Mouse (Mus musculus) urinary bladder, postnatal 25 days (tissue): Measurements from ENCODE around the gene Ddr1.

Source experiments
- DNase-seq: peaks from one replicate; pipeline ENCODE4 v3.0.0; 2022; ENCODE audit warnings: low spot score

Ddr1 gene

DNA sequence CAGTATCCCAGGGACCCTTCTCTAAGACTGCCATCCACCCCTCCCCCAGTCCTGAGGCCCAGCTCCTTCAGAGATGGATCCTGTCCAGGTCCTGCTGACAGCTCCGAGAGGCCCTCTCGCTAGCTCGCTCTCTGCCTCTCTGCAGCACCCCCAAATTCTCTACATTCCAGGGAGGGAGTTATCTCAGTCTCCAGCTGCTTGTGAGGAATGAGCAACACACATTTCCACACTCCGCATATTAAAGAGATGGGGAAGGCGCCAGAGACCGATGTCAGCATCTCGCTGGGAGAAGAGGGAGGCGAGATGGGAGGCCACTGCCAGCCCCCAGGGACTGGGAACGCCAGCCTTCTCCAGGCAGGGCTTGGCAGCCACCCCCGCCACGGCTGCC lies 15.9 kb upstream of the Ddr1 start:
- no peak for DNase-seq

- no peak for DNase-seq
Observed at GRCm38 (mm10) chr17:35719616-35720339, 15.4 kb upstream of the Ddr1 start.

- DNase-seq = no peak
Observed at GRCm38 (mm10) chr17:35717080-35717479, 12.7 kb upstream of the Ddr1 start.

GRCm38 (mm10) chr17:35716114-35716513 lies 11.7 kb upstream of the Ddr1 start:
- no peak for DNase-seq

GRCm38 (mm10) chr17:35710705-35711347 lies 6.4 kb upstream of the Ddr1 start:
- DNase-seq = no peak

GRCm38 (mm10) chr17:35708611-35709010 lies 4.2 kb upstream of the Ddr1 start:
- no peak for DNase-seq

DNA sequence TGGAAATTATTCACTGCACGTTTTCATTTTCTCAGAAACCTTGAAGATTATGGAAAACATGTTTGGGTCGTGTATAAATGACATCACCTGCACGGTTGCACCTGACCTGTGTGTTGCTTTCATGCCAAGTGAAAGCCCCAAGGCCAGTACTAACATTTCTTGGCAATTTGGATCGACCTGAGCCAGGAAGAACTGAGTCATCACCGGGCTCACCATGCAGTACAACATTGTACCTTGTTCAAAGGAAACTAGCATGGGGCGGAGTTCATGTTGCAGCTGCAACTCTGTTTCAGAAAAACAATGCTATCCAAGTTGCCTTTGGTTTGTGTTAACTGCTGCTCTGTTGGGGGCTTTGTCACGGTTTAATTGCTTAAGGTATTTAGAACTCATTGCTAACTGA lies 3.5 kb upstream of the Ddr1 start:
- no peak for DNase-seq

GRCm38 (mm10) chr17:35705836-35706235 lies 1.4 kb upstream of the Ddr1 start:
- no peak for DNase-seq

GRCm38 (mm10) chr17:35703751-35704271 lies 610 bp downstream of the Ddr1 start:
- no peak for DNase-seq

DNA sequence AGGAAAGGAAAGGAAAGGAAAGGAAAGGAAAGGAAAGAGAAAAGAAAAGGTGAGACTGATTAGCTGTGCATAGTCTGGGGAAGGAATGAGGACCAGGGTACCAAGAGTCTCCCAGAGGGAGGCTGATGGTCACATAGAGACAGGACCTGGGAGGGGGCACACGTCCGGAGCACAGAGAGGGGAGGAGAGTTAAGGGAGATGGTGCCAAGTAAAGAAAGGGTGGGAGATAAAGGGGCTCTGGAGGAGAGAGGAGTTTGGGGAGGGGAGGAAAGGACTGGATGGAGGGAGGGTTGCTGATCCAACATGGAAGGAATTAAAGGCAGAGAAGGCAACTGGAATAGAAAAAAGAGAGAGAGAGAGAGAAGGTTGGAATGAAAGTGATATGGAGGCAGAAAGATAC lies 1.4 kb downstream of the Ddr1 start:
- no peak for DNase-seq

- no peak for DNase-seq
Observed at GRCm38 (mm10) chr17:35702605-35703004, 1.8 kb downstream of the Ddr1 start.

- DNase-seq = peak; percentile 47
Observed at GRCm38 (mm10) chr17:35701978-35702461, 2.4 kb downstream of the Ddr1 start.

DNA sequence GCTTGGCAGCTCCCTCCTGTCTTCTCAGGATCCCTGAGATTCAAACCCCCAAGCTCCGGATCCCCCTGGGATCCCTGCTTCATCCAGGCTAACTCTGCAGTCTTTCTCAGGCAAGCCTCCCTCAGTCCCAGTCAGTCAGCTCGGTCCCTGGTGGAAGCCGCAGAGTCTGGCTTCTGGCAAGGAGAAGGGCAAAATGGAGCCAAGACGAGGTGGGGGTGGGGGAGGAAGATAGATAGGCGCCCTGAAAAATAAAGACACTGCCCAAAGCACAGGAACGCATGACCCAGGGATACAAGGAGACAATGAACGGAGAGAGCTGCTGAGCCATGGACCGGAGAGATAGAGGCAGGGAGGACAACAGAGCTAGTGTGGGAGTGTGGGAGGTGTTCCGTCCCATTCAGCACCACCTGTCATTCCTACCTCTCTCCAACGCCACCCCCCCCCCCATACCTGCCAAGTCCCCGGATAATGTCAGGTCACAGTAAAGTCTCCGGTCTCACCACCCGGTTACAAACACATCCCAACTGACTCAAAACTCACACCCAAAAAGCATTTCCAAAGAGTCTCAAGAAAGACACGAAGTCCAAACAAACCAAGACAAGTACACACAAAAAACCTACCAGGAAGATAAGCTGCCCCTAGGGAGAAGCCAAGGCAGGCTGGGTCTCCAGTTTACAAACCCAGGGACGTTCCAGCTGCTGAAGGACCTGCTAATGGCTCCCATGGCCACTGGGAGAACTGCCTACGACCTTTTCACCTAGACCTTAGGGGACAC lies 3.0 kb downstream of the Ddr1 start:
- no peak for DNase-seq

GRCm38 (mm10) chr17:35700371-35700961 lies 4.0 kb downstream of the Ddr1 start:
- DNase-seq = peak; percentile 80

DNA sequence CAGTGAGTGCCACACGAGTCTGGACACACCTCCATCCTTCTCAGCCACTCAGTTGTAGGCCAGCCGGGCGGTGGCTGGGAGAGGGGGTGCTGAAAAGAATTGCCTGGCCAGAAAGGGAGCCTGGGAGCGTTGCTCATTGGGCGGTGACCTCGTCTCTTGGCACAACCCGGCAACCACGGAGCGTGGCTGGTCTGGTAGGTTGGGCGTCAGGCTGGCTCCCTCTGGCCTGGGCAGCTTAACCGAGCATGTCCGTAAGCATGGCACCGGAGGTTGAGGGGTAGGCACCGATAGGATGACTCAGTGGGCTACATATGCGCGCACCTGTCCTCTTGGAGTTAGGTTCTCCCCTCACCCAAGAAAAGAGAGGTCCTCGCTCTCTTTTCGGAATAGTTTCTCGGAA lies 4.5 kb downstream of the Ddr1 start:
- peak; percentile 75 for DNase-seq

- no peak for DNase-seq
Observed at GRCm38 (mm10) chr17:35698501-35698883, 5.9 kb downstream of the Ddr1 start.

GRCm38 (mm10) chr17:35697759-35698500 lies 6.5 kb downstream of the Ddr1 start:
- no peak for DNase-seq

DNA sequence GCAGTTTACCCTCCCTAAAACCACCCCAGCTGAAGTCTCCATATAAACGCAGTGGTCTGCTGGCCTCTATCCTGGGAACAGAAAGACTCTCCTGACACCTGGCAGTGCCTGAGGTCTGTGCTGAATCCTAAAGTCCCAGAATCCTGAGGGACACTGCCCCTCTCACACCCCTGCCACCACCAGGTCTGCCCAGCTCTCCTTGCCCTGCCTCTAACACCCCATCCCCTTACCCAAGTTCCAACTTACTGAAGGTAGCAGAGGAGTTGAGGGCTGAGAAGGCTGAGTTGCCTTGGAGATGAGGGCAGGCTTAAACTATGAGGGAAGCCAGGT lies 7.0 kb downstream of the Ddr1 start:
- no peak for DNase-seq

GRCm38 (mm10) chr17:35696691-35697090 lies 7.7 kb downstream of the Ddr1 start:
- DNase-seq = no peak

DNA sequence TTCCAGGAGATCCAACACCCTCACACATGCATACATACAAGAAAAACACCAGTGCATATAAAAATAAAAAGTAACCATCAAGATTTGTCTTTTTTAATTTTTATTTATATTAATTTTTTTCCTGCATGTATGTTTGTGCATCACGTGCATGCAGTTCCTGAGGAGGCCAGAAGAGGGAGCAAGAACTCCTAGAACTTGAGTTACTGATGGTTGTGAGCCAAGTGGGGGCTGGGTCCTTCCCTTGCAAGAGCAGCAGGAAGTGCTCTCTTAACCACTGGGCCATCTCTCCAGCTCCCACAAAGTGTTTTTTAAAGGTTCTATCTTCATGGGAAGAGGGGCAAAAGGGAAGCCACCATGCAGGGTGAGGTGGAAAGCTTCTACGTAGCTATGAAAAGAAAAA lies 9.1 kb downstream of the Ddr1 start:
- no peak for DNase-seq

GRCm38 (mm10) chr17:35693906-35694305 lies 10.5 kb downstream of the Ddr1 start:
- no peak for DNase-seq

DNA sequence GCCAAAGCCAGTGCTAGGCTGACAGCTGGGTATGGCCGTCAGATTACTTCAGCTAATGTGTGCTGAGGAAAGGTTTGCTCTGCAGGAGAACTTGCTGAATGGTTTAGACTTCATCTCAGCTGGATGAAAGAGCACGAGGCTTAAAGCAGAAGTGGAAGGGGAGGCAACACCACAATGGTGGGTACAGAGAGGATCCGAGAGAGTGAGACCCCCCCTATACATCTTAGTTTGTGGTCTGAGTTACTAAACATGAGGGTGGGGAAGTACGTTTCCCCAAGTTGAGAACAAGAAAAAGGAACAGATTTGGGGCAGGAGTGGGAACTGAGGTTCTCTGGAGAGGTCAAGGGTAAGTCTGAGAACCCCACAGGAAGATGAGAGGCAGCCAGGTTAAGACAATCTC lies 12.1 kb downstream of the Ddr1 start:
- no peak for DNase-seq
